Mouse (Mus musculus) G1E (cell line): ENCODE measurements around the gene Lingo2. TPM values are rescaled to one million over a fixed set of nuclear protein-coding genes. Genes with fewer than 3 reads are reported as not detected.

ENCODE experiments used
- ATAC-seq: 2 replicates; pipeline ENCODE4 v1.8.0; 2016; ENCODE audit warnings: mild to moderate bottlenecking; ENCODE audit not compliant: insufficient number of reproducible peaks, poor library complexity, low FRiP score, severe bottlenecking; ENCODE audit errors: extremely low read depth
- DNase-seq: peaks from one replicate; pipeline ENCODE4 v3.0.0; 2012; ENCODE audit warnings: low spot score
- H3K27me3 ChIP-seq: 2 replicates; pipeline ENCODE4 v1.6.1; 2012; ENCODE audit warnings: mild to moderate bottlenecking, low read length, inconsistent platforms; ENCODE audit not compliant: insufficient read depth
- H3K36me3 ChIP-seq: replicated peaks from 2 replicates; pipeline ENCODE3; 2012; ENCODE audit warnings: mild to moderate bottlenecking, inconsistent platforms
- H3K4me1 ChIP-seq: 2 replicates; pipeline ENCODE4 v1.6.1; 2012; ENCODE audit warnings: low read depth, low read length, inconsistent platforms, mixed read lengths; ENCODE audit not compliant: insufficient read depth
- H3K4me3 ChIP-seq: 2 replicates; pipeline ENCODE4 v1.5.1; 2012; ENCODE audit warnings: low read depth, mild to moderate bottlenecking, inconsistent platforms, low read length, moderate library complexity, mixed read lengths
- H3K9me3 ChIP-seq: replicated peaks from 2 replicates; pipeline ENCODE4 v1.6.1; 2012; ENCODE audit warnings: inconsistent platforms
- CTCF ChIP-seq: IDR thresholded peaks from 2 replicates; pipeline ENCODE4 v1.5.1; 2012; ENCODE audit warnings: low read depth, low read length, inconsistent platforms, mixed read lengths
- GATA1 ChIP-seq: IDR thresholded peaks from 2 replicates; pipeline ENCODE4 v1.6.1; 2012; ENCODE audit warnings: borderline replicate concordance, low read length, inconsistent platforms, mixed read lengths
- GATA2 ChIP-seq: IDR thresholded peaks from 2 replicates; pipeline ENCODE4 v1.6.1; 2012; ENCODE audit warnings: low read depth, low read length, inconsistent platforms, borderline replicate concordance
- POLR2AphosphoS5 ChIP-seq: IDR thresholded peaks from 2 replicates; pipeline ENCODE4 v1.6.1; 2012; ENCODE audit warnings: low read depth, low read length, inconsistent platforms; ENCODE audit not compliant: insufficient replicate concordance
- TAL1 ChIP-seq: conservative IDR thresholded peaks from 2 replicates; pipeline ENCODE4 v1.6.1; 2012; ENCODE audit warnings: low read depth, low read length, inconsistent platforms, mixed read lengths
- polyA plus RNA-seq: library from polyadenylated mRNA; stranded (reverse); fragments of >175 nt; gene quantifications from 2 replicates; pipeline ENCODE4 v1.2.3, GENCODE M21; 2012
- total RNA-seq, 2 experiments: library from RNA; stranded (forward) in 1 of 2; stranded (reverse) in 1 of 2; fragments of 200-1000 nt in 1 of 2; fragments of >200 nt in 1 of 2; fragmentation: Nextera tagmentation in 1 of 2; gene quantifications; 2 replicates each; pipeline ENCODE4 v1.2.3; 2014 to 2017

Gene Lingo2
- total and polyA plus RNA-seq, 3 experiments, result 0.16 TPM; not detected in 2

DNA sequence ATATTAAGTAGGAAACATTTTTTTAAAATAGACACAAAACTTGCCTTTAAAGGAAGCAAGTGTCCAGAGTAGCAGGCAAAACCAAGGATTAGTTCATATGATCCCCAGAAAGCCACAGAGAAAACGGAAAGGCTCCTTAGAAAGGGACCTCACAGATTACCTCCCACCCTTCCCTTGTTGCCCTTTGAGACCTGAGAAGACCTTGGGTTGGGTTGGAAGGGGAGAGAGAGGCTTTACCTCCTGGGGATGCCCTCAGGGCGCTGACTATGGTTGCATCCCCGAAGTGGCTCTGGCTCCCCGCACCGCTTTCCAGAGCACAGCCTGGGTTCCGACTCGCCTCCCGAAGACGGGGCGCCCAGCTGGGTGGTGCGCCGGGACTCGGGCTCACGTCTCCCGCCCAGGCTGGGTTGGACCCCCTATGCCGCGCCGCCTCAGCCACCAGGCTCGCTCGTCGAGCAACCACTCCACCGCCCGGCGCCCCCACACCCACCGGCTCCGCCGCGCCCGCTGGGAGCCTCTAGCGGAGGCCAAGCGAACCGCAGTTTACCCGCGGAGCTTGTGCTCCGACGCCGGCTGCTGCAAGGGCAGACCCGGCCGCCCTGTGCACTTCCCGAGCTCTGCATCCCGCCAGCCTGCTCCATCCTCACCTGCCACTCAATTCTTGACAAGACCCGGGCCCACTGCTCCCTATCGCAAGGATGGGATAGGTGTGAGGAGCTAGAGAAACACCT is 1.4 kb downstream of the Lingo2 start:
- TF ChIP-seq GATA2, result no peak
- TF ChIP-seq POLR2AphosphoS5, result no peak
- TF ChIP-seq TAL1, result no peak
- no peak for TF ChIP-seq CTCF
- no peak for TF ChIP-seq GATA1
- H3K36me3 ChIP-seq, result no peaks in the 10 kb centered on the region
- peaks cover 23% of the 10 kb centered on the region for H3K9me3 ChIP-seq
- H3K27me3 ChIP-seq, result no peaks in the 10 kb centered on the region
- ATAC-seq (no peak), DNase-seq (no peak)
- H3K4me1 ChIP-seq, result no peaks in the 10 kb centered on the region
- no peak overlapping the region for H3K4me3 ChIP-seq

DNA sequence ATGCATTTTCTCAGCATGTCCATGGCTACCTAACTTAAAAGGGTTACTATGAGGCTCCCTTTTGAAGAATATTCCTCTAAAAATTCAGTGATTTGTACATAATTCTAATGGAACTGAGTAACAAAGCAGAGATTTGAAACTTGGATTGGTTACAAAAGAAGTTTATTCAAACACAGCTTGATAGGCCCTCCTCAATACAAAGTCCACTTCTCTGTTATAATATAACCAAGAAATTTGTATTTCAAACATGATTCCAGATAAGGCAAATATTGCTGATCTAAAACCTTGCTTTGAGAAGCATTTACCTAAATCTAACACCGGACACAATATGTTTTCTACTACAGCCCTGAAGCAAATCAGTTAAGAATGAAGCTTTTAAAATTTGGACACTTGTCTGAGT is 60.7 kb downstream of the Lingo2 start:
- no peak for TF ChIP-seq GATA2
- no peak for DNase-seq
- Histone ChIP-seq H3K27me3 (no peaks in the 10 kb centered on the region), H3K9me3 (no peaks in the 10 kb centered on the region), H3K4me1 (no peaks in the 10 kb centered on the region), H3K4me3 (no peak overlapping the region), H3K36me3 (no peaks in the 10 kb centered on the region)
- ATAC-seq, result no peak

DNA sequence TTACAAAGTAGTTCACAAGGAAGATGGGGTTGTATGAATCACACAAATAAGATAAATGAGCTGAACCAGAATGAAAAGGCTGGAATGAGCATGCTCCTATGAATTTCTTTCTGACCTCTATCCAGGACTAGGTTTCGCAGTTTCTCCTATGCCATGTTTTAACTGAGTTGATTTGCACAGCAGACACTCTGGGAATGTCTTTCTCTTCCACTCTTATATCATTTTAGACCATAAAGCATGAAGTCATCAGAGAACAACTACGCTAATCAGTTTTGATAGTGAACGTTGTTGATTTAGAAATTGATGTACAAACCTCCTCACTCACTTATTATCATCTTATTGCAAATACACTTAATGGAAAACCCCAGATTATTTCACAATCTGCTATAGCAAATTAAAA is 61.2 kb downstream of the Lingo2 start:
- TF ChIP-seq GATA2 (no peak), GATA1 (no peak), TAL1 (no peak), POLR2AphosphoS5 (no peak), CTCF (no peak)
- DNase-seq (no peak), ATAC-seq (no peak)
- no peak overlapping the region for H3K4me3 ChIP-seq
- H3K27me3 ChIP-seq, result no peaks in the 10 kb centered on the region
- no peaks in the 10 kb centered on the region for H3K9me3 ChIP-seq
- no peaks in the 10 kb centered on the region for H3K36me3 ChIP-seq
- no peaks in the 10 kb centered on the region for H3K4me1 ChIP-seq

DNA sequence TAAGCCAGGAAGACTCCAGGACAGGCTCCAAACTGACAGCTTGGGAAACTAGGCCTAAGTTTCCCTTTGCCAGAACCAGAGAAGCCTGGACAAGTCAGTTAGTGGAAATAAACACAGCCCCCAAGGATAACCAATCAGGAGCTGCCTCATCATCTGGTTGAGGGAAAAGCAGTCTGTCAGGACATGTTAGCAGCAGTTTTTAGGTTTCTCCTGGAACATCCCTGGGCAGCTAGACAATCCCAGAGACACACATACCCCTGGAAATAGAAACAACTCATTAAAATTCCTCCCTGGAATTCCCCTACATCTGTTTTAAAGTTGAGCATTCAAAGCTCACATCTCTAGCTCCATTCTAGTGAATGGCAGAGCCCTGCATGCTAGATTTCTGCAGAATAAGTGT is 76.8 kb downstream of the Lingo2 start:
- H3K36me3 ChIP-seq, result no peaks in the 10 kb centered on the region
- H3K4me1 ChIP-seq, result no peaks in the 10 kb centered on the region
- no peaks in the 10 kb centered on the region for H3K9me3 ChIP-seq
- no peak overlapping the region for H3K4me3 ChIP-seq
- no peaks in the 10 kb centered on the region for H3K27me3 ChIP-seq
- TF ChIP-seq TAL1 (no peak), POLR2AphosphoS5 (no peak), GATA1 (no peak), CTCF (no peak), GATA2 (no peak)
- no peak for ATAC-seq
- no peak for DNase-seq

DNA sequence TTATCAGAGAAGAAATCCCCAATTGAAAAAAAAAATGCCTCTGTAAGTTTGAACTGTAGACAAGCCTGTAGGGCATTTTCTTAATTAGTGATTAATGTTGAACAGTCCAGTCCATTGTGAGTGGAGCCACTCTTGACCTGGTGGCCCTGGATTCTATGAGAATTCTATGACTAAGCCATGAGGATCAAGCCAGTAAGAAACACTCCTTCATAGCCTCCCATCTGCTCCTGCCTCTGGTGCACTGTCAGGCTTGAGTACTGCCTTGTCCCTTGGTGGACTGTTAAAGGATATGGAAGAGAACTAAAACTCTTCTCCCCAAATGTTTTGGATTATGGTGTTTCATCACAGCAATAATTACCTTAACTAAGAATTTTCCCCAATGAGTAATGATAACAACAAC is 126.6 kb downstream of the Lingo2 start:
- Histone ChIP-seq H3K9me3 (no peaks in the 10 kb centered on the region), H3K36me3 (no peaks in the 10 kb centered on the region), H3K27me3 (no peaks in the 10 kb centered on the region), H3K4me3 (no peak overlapping the region), H3K4me1 (no peaks in the 10 kb centered on the region)
- ATAC-seq, result no peak
- no peak for DNase-seq
- TF ChIP-seq GATA1 (no peak), POLR2AphosphoS5 (no peak), GATA2 (no peak), CTCF (no peak), TAL1 (no peak)

DNA sequence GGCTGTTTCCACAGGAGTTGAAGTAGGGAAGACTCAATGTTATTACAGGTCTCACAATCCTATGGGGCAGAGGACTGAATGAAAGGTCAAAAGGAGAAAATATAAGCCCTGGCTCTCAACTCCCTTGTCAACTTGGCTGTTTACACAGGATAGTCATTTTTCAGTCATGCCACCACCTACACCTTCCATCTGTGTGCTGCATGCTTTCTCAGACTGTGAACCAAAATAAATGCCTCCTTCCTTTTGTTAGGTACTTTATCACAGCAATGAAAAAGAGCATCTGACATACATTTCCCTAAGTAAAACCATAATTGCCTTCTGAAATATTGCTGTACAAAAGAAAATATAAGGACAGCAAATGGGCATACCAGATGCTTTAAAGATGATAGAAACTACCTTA is 129.6 kb downstream of the Lingo2 start:
- Histone ChIP-seq H3K36me3 (no peaks in the 10 kb centered on the region), H3K4me1 (no peaks in the 10 kb centered on the region), H3K9me3 (no peaks in the 10 kb centered on the region), H3K4me3 (no peak overlapping the region), H3K27me3 (no peaks in the 10 kb centered on the region)
- TF ChIP-seq CTCF (no peak), GATA1 (no peak), TAL1 (no peak), POLR2AphosphoS5 (no peak), GATA2 (no peak)
- no peak for ATAC-seq
- no peak for DNase-seq
